Mouse (Mus musculus): ENCODE data around the gene Tmcc2. TPM values are rescaled to one million over a fixed set of nuclear protein-coding genes. Genes with fewer than 3 reads are reported as not detected.
A peak's percentile ranks its signal among the peaks of the same experiment; 100 is the strongest.

The Tmcc2 gene
- polyA plus RNA-seq, 1 experiment from 2014 or later: 12.0 TPM

- ATAC-seq (ENCODE audit: low FRiP score) (no peak), DNase-seq (ENCODE audit: low spot score) (no peak)
- H3K36me3 ChIP-seq (ENCODE audit: control insufficient read depth, insufficient read depth, low read length): peaks cover 33% of the 10 kb centered on the region
- H3K9ac ChIP-seq (ENCODE audit: low read depth, low read length): no peak overlapping the region
- 84% methylated on average over 17 of the region's 17 CpGs for WGBS
- no peaks in the 10 kb centered on the region for H3K9me3 ChIP-seq (ENCODE audit: control insufficient read depth, low read length)
- no peak overlapping the region for H3K4me3 ChIP-seq (ENCODE audit: low read depth, low read length)
- peak overlapping the region; percentile 65; the same call in 1 of the 2 replicates for H3K27ac ChIP-seq (ENCODE audit: low read depth, low read length)
- no peaks in the 10 kb centered on the region for H3K27me3 ChIP-seq (ENCODE audit: control insufficient read depth, insufficient read depth, low read length)
- H3K4me1 ChIP-seq (replicated peaks; ENCODE audit: control insufficient read depth, insufficient read depth, low read length): peaks cover 33% of the 10 kb centered on the region
- no peak overlapping the region for H3K4me2 ChIP-seq (replicated peaks; ENCODE audit: low read depth, low read length)
Observed at GRCm38 (mm10) chr1:132327477-132327876, 63.6 kb downstream of the Tmcc2 start.

GRCm38 (mm10) chr1:132326777-132327176, 64.3 kb downstream of the Tmcc2 start:
- DNase-seq (ENCODE audit: low spot score) (no peak), ATAC-seq (ENCODE audit: low FRiP score) (no peak)
- Histone ChIP-seq H3K4me1 (replicated peaks; ENCODE audit: control insufficient read depth, insufficient read depth, low read length) (peaks cover 31% of the 10 kb centered on the region), H3K9me3 (ENCODE audit: control insufficient read depth, low read length) (no peaks in the 10 kb centered on the region), H3K27ac (ENCODE audit: low read depth, low read length) (peak overlapping the region; percentile 65), H3K4me3 (ENCODE audit: low read depth, low read length) (no peak overlapping the region), H3K27me3 (ENCODE audit: control insufficient read depth, insufficient read depth, low read length) (no peaks in the 10 kb centered on the region), H3K36me3 (ENCODE audit: control insufficient read depth, insufficient read depth, low read length) (peaks cover 29% of the 10 kb centered on the region), H3K9ac (ENCODE audit: low read depth, low read length) (no peak overlapping the region; the same call in 1 of the 2 replicates), H3K4me2 (replicated peaks; ENCODE audit: low read depth, low read length) (no peak overlapping the region)
- WGBS: 72% methylated on average over 9 of the region's 9 CpGs

GRCm38 (mm10) chr1:132322711-132323542, 68.2 kb downstream of the Tmcc2 start:
- 14% methylated on average over 13 of the region's 13 CpGs for WGBS
- Histone ChIP-seq H3K4me2 (replicated peaks; ENCODE audit: low read depth, low read length) (peak overlapping the region; percentile 17; the same call in 1 of the 2 replicates), H3K4me3 (ENCODE audit: low read depth, low read length) (no peak overlapping the region), H3K36me3 (ENCODE audit: control insufficient read depth, insufficient read depth, low read length) (peaks cover 10% of the 10 kb centered on the region), H3K4me1 (replicated peaks; ENCODE audit: control insufficient read depth, insufficient read depth, low read length) (peaks cover 51% of the 10 kb centered on the region), H3K27me3 (ENCODE audit: control insufficient read depth, insufficient read depth, low read length) (no peaks in the 10 kb centered on the region), H3K9ac (ENCODE audit: low read depth, low read length) (peak overlapping the region; percentile 52; the same call in 1 of the 2 replicates), H3K9me3 (ENCODE audit: control insufficient read depth, low read length) (no peaks in the 10 kb centered on the region), H3K27ac (ENCODE audit: low read depth, low read length) (peak overlapping the region; percentile 97)
- peak; percentile 95 for ATAC-seq (ENCODE audit: low FRiP score)
- DNase-seq (ENCODE audit: low spot score): peak; percentile 92

GRCm38 (mm10) chr1:132321821-132322580, 69.1 kb downstream of the Tmcc2 start:
- Histone ChIP-seq H3K4me3 (ENCODE audit: low read depth, low read length) (no peak overlapping the region), H3K4me2 (replicated peaks; ENCODE audit: low read depth, low read length) (peak overlapping the region; percentile 24), H3K27ac (ENCODE audit: low read depth, low read length) (peak overlapping the region; percentile 97), H3K4me1 (replicated peaks; ENCODE audit: control insufficient read depth, insufficient read depth, low read length) (peaks cover 47% of the 10 kb centered on the region), H3K27me3 (ENCODE audit: control insufficient read depth, insufficient read depth, low read length) (no peaks in the 10 kb centered on the region), H3K9me3 (ENCODE audit: control insufficient read depth, low read length) (no peaks in the 10 kb centered on the region), H3K9ac (ENCODE audit: low read depth, low read length) (peak overlapping the region; percentile 52), H3K36me3 (ENCODE audit: control insufficient read depth, insufficient read depth, low read length) (peaks cover 8% of the 10 kb centered on the region)
- ATAC-seq (ENCODE audit: low FRiP score) (peak; percentile 26; the same call in 1 of the 2 replicates), DNase-seq (ENCODE audit: low spot score) (peak; percentile 62)
- 41% methylated on average over 7 of the region's 7 CpGs for WGBS

- DNase-seq (ENCODE audit: low spot score) (no peak), ATAC-seq (ENCODE audit: low FRiP score) (no peak)
- Histone ChIP-seq H3K4me3 (ENCODE audit: low read depth, low read length) (peak overlapping the region; percentile 83), H3K27me3 (ENCODE audit: control insufficient read depth, insufficient read depth, low read length) (peaks cover 2% of the 10 kb centered on the region; the same call in 1 of the 2 replicates), H3K27ac (ENCODE audit: low read depth, low read length) (peak overlapping the region; percentile 97), H3K4me1 (replicated peaks; ENCODE audit: control insufficient read depth, insufficient read depth, low read length) (peaks cover 37% of the 10 kb centered on the region), H3K9ac (ENCODE audit: low read depth, low read length) (peak overlapping the region; percentile 41), H3K9me3 (ENCODE audit: control insufficient read depth, low read length) (no peaks in the 10 kb centered on the region), H3K4me2 (replicated peaks; ENCODE audit: low read depth, low read length) (peak overlapping the region; percentile 85), H3K36me3 (ENCODE audit: control insufficient read depth, insufficient read depth, low read length) (peaks cover 4% of the 10 kb centered on the region; the same call in 1 of the 2 replicates)
- 49% methylated on average over 5 of the region's 5 CpGs for WGBS
Observed at GRCm38 (mm10) chr1:132319242-132319641, 71.8 kb downstream of the Tmcc2 start.

- WGBS: 39% methylated on average over 8 of the region's 8 CpGs
- Histone ChIP-seq H3K9me3 (ENCODE audit: control insufficient read depth, low read length) (no peaks in the 10 kb centered on the region), H3K36me3 (ENCODE audit: control insufficient read depth, insufficient read depth, low read length) (peaks cover 4% of the 10 kb centered on the region; the same call in 1 of the 2 replicates), H3K4me2 (replicated peaks; ENCODE audit: low read depth, low read length) (peak overlapping the region; percentile 85), H3K4me3 (ENCODE audit: low read depth, low read length) (peak overlapping the region; percentile 83), H3K4me1 (replicated peaks; ENCODE audit: control insufficient read depth, insufficient read depth, low read length) (peaks cover 34% of the 10 kb centered on the region), H3K27me3 (ENCODE audit: control insufficient read depth, insufficient read depth, low read length) (peaks cover 2% of the 10 kb centered on the region; the same call in 1 of the 2 replicates), H3K27ac (ENCODE audit: low read depth, low read length) (peak overlapping the region; percentile 97), H3K9ac (ENCODE audit: low read depth, low read length) (peak overlapping the region; percentile 85)
- no peak for DNase-seq (ENCODE audit: low spot score)
- no peak for ATAC-seq (ENCODE audit: low FRiP score)
Observed at GRCm38 (mm10) chr1:132317894-132318863, 72.9 kb downstream of the Tmcc2 start.

- H3K9me3 ChIP-seq (ENCODE audit: control insufficient read depth, low read length): no peaks in the 10 kb centered on the region
- peak overlapping the region; percentile 85 for H3K4me2 ChIP-seq (replicated peaks; ENCODE audit: low read depth, low read length)
- 47% methylated on average over 4 of the region's 4 CpGs for WGBS
- H3K4me3 ChIP-seq (ENCODE audit: low read depth, low read length): peak overlapping the region; percentile 83
- peak overlapping the region; percentile 97; the same call in 1 of the 2 replicates for H3K27ac ChIP-seq (ENCODE audit: low read depth, low read length)
- H3K27me3 ChIP-seq (ENCODE audit: control insufficient read depth, insufficient read depth, low read length): peaks cover 2% of the 10 kb centered on the region; the same call in 1 of the 2 replicates
- ATAC-seq (ENCODE audit: low FRiP score) (no peak), DNase-seq (ENCODE audit: low spot score) (no peak)
- peak overlapping the region; percentile 85 for H3K9ac ChIP-seq (ENCODE audit: low read depth, low read length)
- peaks cover 28% of the 10 kb centered on the region for H3K4me1 ChIP-seq (replicated peaks; ENCODE audit: control insufficient read depth, insufficient read depth, low read length)
- peaks cover 4% of the 10 kb centered on the region; the same call in 1 of the 2 replicates for H3K36me3 ChIP-seq (ENCODE audit: control insufficient read depth, insufficient read depth, low read length)
Observed at GRCm38 (mm10) chr1:132317413-132317812, 73.7 kb downstream of the Tmcc2 start.

GRCm38 (mm10) chr1:132316625-132316994, 74.5 kb downstream of the Tmcc2 start:
- Histone ChIP-seq H3K27me3 (ENCODE audit: control insufficient read depth, insufficient read depth, low read length) (peaks cover 2% of the 10 kb centered on the region; the same call in 1 of the 2 replicates), H3K9me3 (ENCODE audit: control insufficient read depth, low read length) (no peaks in the 10 kb centered on the region), H3K4me3 (ENCODE audit: low read depth, low read length) (peak overlapping the region; percentile 83), H3K4me1 (replicated peaks; ENCODE audit: control insufficient read depth, insufficient read depth, low read length) (peaks cover 25% of the 10 kb centered on the region), H3K36me3 (ENCODE audit: control insufficient read depth, insufficient read depth, low read length) (peaks cover 4% of the 10 kb centered on the region; the same call in 1 of the 2 replicates), H3K4me2 (replicated peaks; ENCODE audit: low read depth, low read length) (peak overlapping the region; percentile 85), H3K27ac (ENCODE audit: low read depth, low read length) (no peak overlapping the region; the same call in 1 of the 2 replicates), H3K9ac (ENCODE audit: low read depth, low read length) (peak overlapping the region; percentile 85)
- no peak for DNase-seq (ENCODE audit: low spot score)
- ATAC-seq (ENCODE audit: low FRiP score): no peak
- WGBS: 24% methylated on average over 7 of the region's 7 CpGs
